Mouse (Mus musculus) embryonic facial prominence, embryonic 12.5 days (tissue): ENCODE measurements around the gene Svbp. TPM values are rescaled to one million over a fixed set of nuclear protein-coding genes. Genes with fewer than 3 reads are reported as not detected.
A peak's percentile ranks its signal among the peaks of the same experiment; 100 is the strongest.

ENCODE experiments used
- ATAC-seq: fragments of 200-750 bp; cut with Nextera tagmentation; 2 replicates; pipeline ENCODE4 v1.8.0; 2017; ENCODE audit not compliant: insufficient number of reproducible peaks, insufficient read depth, low FRiP score, low TSS enrichment
- H3K27ac ChIP-seq: fragments of 300-500 bp; sonication (generic); 2 replicates; pipeline ENCODE4 v1.5.1; 2016; ENCODE audit warnings: mild to moderate bottlenecking
- H3K27me3 ChIP-seq: fragments of 300-500 bp; sonication (generic); 2 replicates; pipeline ENCODE4 v1.6.1; 2016; ENCODE audit warnings: mild to moderate bottlenecking, moderate library complexity
- H3K36me3 ChIP-seq: fragments of 300-500 bp; sonication (generic); 2 replicates; pipeline ENCODE4 v1.6.1; 2016; ENCODE audit warnings: mild to moderate bottlenecking
- H3K4me1 ChIP-seq: fragments of 300-500 bp; sonication (generic); 2 replicates; pipeline ENCODE4 v1.6.1; 2016
- H3K4me2 ChIP-seq: fragments of 300-500 bp; sonication (generic); replicated peaks from 2 replicates; pipeline ENCODE4 v1.6.1; 2016; ENCODE audit warnings: mild to moderate bottlenecking, moderate library complexity
- H3K4me3 ChIP-seq: fragments of 300-500 bp; sonication (generic); 2 replicates; pipeline ENCODE4 v1.5.1; 2016; ENCODE audit warnings: mild to moderate bottlenecking
- H3K9ac ChIP-seq: fragments of 300-500 bp; sonication (generic); 2 replicates; pipeline ENCODE4 v1.6.1; 2016; ENCODE audit warnings: mild to moderate bottlenecking, moderate library complexity
- H3K9me3 ChIP-seq: fragments of 300-500 bp; sonication (generic); 2 replicates; pipeline ENCODE4 v1.6.1; 2016; ENCODE audit warnings: mild to moderate bottlenecking, moderate library complexity
- WGBS: fragments of 180-500 bp; shearing (Covaris S2); methylation state at CpG from one replicate; pipeline ENCODE4 v1.1.7; 2016; 5-methylcytosine and 5-hydroxymethylcytosine counted together
- polyA plus RNA-seq: library from polyadenylated mRNA; unstranded; fragments of >200 nt; fragmentation: Nextera tagmentation; extraction: Ambion mirVana; gene quantifications from 2 replicates; pipeline ENCODE4 v1.2.1, GENCODE M21; 2016

The Svbp gene
- polyA plus RNA-seq, 1 experiment from 2014 or later: 189 TPM

GRCm38 (mm10) chr4:119191273-119191672 lies 3.8 kb upstream of the Svbp start:
- 0 out of 2 replicates have a peak, but pooled peaks cover under 1% of the 10 kb centered on the region for H3K4me1 ChIP-seq
- H3K4me2 ChIP-seq: no peak overlapping the region
- no peak overlapping the region for H3K9ac ChIP-seq
- H3K4me3 ChIP-seq: no peak overlapping the region
- no peaks in the 10 kb centered on the region; the same call in 1 of the 2 replicates for H3K27me3 ChIP-seq
- 66% methylated on average over 3 of the region's 3 CpGs for WGBS
- no peak for ATAC-seq
- H3K9me3 ChIP-seq: no peaks in the 10 kb centered on the region
- H3K36me3 ChIP-seq: no peaks in the 10 kb centered on the region
- no peak overlapping the region for H3K27ac ChIP-seq

- Histone ChIP-seq H3K9me3 (no peaks in the 10 kb centered on the region), H3K27me3 (no peaks in the 10 kb centered on the region; the same call in 1 of the 2 replicates), H3K4me1 (peaks cover 14% of the 10 kb centered on the region; the same call in 1 of the 2 replicates), H3K9ac (no peak overlapping the region), H3K4me2 (no peak overlapping the region), H3K27ac (no peak overlapping the region), H3K36me3 (peaks cover 3% of the 10 kb centered on the region; the same call in 1 of the 2 replicates), H3K4me3 (no peak overlapping the region)
- 90% methylated on average over 4 of the region's 4 CpGs for WGBS
- ATAC-seq: no peak
These were observed 2.3 kb upstream of the Svbp start for GRCm38 (mm10) chr4:119192757-119193156.

GRCm38 (mm10) chr4:119195582-119196320 lies 645 bp downstream of the Svbp start:
- Histone ChIP-seq H3K27ac (peak overlapping the region; percentile 83), H3K27me3 (no peaks in the 10 kb centered on the region), H3K4me3 (peak overlapping the region; percentile 63), H3K36me3 (peaks cover 12% of the 10 kb centered on the region), H3K4me2 (peak overlapping the region; percentile 70), H3K4me1 (peaks cover 14% of the 10 kb centered on the region; the same call in 1 of the 2 replicates), H3K9ac (peak overlapping the region; percentile 72), H3K9me3 (no peaks in the 10 kb centered on the region)
- 9% methylated on average over 18 of the region's 18 CpGs for WGBS
- no peak; the same call in 1 of the 2 replicates for ATAC-seq

GRCm38 (mm10) chr4:119198105-119198504 lies 3.0 kb downstream of the Svbp start:
- no peak overlapping the region for H3K4me3 ChIP-seq
- peaks cover 23% of the 10 kb centered on the region for H3K36me3 ChIP-seq
- 77% methylated on average over 6 of the region's 6 CpGs for WGBS
- no peak overlapping the region for H3K4me2 ChIP-seq
- no peak overlapping the region for H3K27ac ChIP-seq
- H3K4me1 ChIP-seq: peaks cover 14% of the 10 kb centered on the region; the same call in 1 of the 2 replicates
- ATAC-seq: no peak
- H3K9me3 ChIP-seq: no peaks in the 10 kb centered on the region
- H3K9ac ChIP-seq: no peak overlapping the region
- no peaks in the 10 kb centered on the region for H3K27me3 ChIP-seq

- Histone ChIP-seq H3K4me2 (no peak overlapping the region), H3K4me3 (no peak overlapping the region), H3K27ac (no peak overlapping the region), H3K36me3 (peaks cover 13% of the 10 kb centered on the region), H3K9ac (no peak overlapping the region), H3K9me3 (no peaks in the 10 kb centered on the region), H3K27me3 (no peaks in the 10 kb centered on the region), H3K4me1 (no peaks in the 10 kb centered on the region)
- no peak for ATAC-seq
- WGBS: 16% methylated on average over 8 of the region's 8 CpGs
These were observed 9.6 kb downstream of the Svbp start for GRCm38 (mm10) chr4:119204672-119205071.

GRCm38 (mm10) chr4:119216667-119217066 lies 21.6 kb downstream of the Svbp start:
- Histone ChIP-seq H3K27me3 (no peaks in the 10 kb centered on the region), H3K4me3 (no peak overlapping the region), H3K9ac (no peak overlapping the region), H3K4me1 (peaks cover 7% of the 10 kb centered on the region; the same call in 1 of the 2 replicates), H3K9me3 (no peaks in the 10 kb centered on the region), H3K36me3 (no peaks in the 10 kb centered on the region), H3K27ac (no peak overlapping the region), H3K4me2 (no peak overlapping the region)
- WGBS: 70% methylated on average over 8 of the region's 8 CpGs
- ATAC-seq: no peak

GRCm38 (mm10) chr4:119218169-119218568 lies 23.1 kb downstream of the Svbp start, which contains the start of gene Tmem269:
Gene Tmem269 (minus strand): TSS chr4:119218217.
- ATAC-seq: peak; percentile 32; the same call in 1 of the 2 replicates
- 13% methylated on average over 11 of the region's 11 CpGs for WGBS
- H3K27ac ChIP-seq: no peak within 1 kb of the TSS
- H3K36me3 ChIP-seq: no peaks in the 10 kb centered on the region
- no peak within 1 kb of the TSS for H3K9ac ChIP-seq
- H3K4me1 ChIP-seq: peaks cover 7% of the 10 kb centered on the region; the same call in 1 of the 2 replicates
- no peak within 1 kb of the TSS for H3K4me2 ChIP-seq
- H3K27me3 ChIP-seq: no peaks in the 10 kb centered on the region
- no peaks in the 10 kb centered on the region for H3K9me3 ChIP-seq
- H3K4me3 ChIP-seq: no peak within 1 kb of the TSS

GRCm38 (mm10) chr4:119223696-119224095 lies 28.6 kb downstream of the Svbp start:
- no peak overlapping the region for H3K9ac ChIP-seq
- H3K9me3 ChIP-seq: no peaks in the 10 kb centered on the region
- no peak overlapping the region for H3K4me2 ChIP-seq
- ATAC-seq: no peak
- H3K27me3 ChIP-seq: no peaks in the 10 kb centered on the region
- no peak overlapping the region for H3K27ac ChIP-seq
- peaks cover 48% of the 10 kb centered on the region for H3K36me3 ChIP-seq
- no peak overlapping the region for H3K4me3 ChIP-seq
- 94% methylated on average over 1 of the region's 1 CpGs for WGBS
- no peaks in the 10 kb centered on the region for H3K4me1 ChIP-seq

- Histone ChIP-seq H3K27me3 (no peaks in the 10 kb centered on the region), H3K4me2 (no peak overlapping the region), H3K36me3 (peaks cover 50% of the 10 kb centered on the region), H3K27ac (no peak overlapping the region), H3K9ac (no peak overlapping the region), H3K9me3 (no peaks in the 10 kb centered on the region), H3K4me3 (no peak overlapping the region), H3K4me1 (no peaks in the 10 kb centered on the region)
- no peak for ATAC-seq
- 95% methylated on average over 3 of the region's 3 CpGs for WGBS
These were observed 29.4 kb downstream of the Svbp start for GRCm38 (mm10) chr4:119224534-119224933.

GRCm38 (mm10) chr4:119225719-119226118 lies 30.6 kb downstream of the Svbp start:
- Histone ChIP-seq H3K36me3 (peaks cover 50% of the 10 kb centered on the region), H3K4me1 (no peaks in the 10 kb centered on the region), H3K9me3 (no peaks in the 10 kb centered on the region), H3K27ac (no peak overlapping the region), H3K4me3 (no peak overlapping the region), H3K27me3 (no peaks in the 10 kb centered on the region), H3K4me2 (no peak overlapping the region), H3K9ac (no peak overlapping the region)
- WGBS: 85% methylated on average over 9 of the region's 9 CpGs
- ATAC-seq: no peak

- no peak for ATAC-seq
- no peaks in the 10 kb centered on the region for H3K27me3 ChIP-seq
- 95% methylated on average over 11 of the region's 11 CpGs for WGBS
- no peak overlapping the region for H3K9ac ChIP-seq
- peaks cover 6% of the 10 kb centered on the region; the same call in 1 of the 2 replicates for H3K4me1 ChIP-seq
- H3K27ac ChIP-seq: no peak overlapping the region
- H3K4me3 ChIP-seq: no peak overlapping the region
- H3K36me3 ChIP-seq: peaks cover 50% of the 10 kb centered on the region
- H3K4me2 ChIP-seq: no peak overlapping the region
- H3K9me3 ChIP-seq: no peaks in the 10 kb centered on the region
These were observed 31.6 kb downstream of the Svbp start for GRCm38 (mm10) chr4:119226751-119227150.
